Mouse (Mus musculus): ENCODE results near the gene Samd4b. TPM values are rescaled to one million over a fixed set of nuclear protein-coding genes. Genes with fewer than 3 reads are reported as not detected.
A peak's percentile ranks its signal among the peaks of the same experiment; 100 is the strongest.
"Not testable (repeated sequence)": the region's sequence is repeated elsewhere in the genome, so short reads cannot be mapped to it uniquely, and the experiment has no call there.

The Samd4b gene
- 38.2 and 40.2 TPM in 2 replicates for polyA plus RNA-seq (2016; fragmentation: Nextera tagmentation; extraction: Ambion mirVana)

DNA sequence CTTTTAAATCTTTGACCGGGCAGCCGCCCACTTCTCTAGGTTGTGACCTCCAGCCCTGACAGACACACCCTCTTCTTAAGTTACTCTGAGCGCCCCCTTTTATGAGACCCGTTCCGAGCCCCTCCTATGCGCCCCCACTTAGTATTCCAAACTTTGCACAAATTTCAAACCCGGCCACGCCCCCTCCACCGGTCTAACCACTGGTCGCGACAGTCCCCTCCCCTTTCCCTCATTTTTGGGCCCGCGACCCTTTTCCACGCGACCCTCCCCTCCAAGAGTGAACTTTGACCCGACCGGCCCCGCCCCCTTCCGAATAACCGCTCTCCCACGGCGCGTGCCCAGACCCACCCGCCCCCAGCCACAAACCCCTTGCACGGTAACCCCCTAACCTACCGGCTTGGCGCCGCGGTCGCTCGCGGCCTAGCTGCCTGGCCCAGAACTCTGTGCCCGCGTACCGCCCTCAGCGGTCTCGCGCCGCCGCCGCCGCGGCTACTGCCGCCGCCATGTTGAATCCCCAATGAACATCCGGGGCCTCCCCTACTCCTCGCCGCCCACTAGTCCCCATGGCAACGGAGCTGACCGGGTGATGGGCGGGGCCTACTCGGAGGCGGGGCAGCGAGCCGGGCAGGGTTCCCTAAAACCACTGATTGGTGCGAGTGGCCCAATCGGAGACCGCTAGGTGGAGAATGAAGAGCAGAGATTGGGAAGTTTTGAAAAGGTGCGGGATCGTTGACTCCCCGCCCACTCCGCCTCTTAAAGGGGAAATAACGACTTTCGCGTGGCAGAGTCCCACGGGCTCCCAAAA is at the start of gene Samd4b, which contains the start of gene Pak4:
Gene Samd4b (minus strand): TSS at position 503 of the 805 bp plus-strand sequence.
Gene Pak4 (minus strand): TSS at position 544 of the 805 bp plus-strand sequence.
- H3K27ac ChIP-seq = peak within 1 kb of the TSS; percentile 92
- H3K27me3 ChIP-seq (ENCODE audit: low read depth, poor library complexity, severe bottlenecking) = no peaks in the 10 kb centered on the region
- H3K36me3 ChIP-seq = peaks cover 11% of the 10 kb centered on the region
- peak; percentile 99 for DNase-seq (ENCODE audit: low spot score)
- WGBS = under 1% methylated on average over 66 of the region's 66 CpGs
- H3K4me3 ChIP-seq = peak within 1 kb of the TSS; percentile 80
- no peaks in the 10 kb centered on the region for H3K9me3 ChIP-seq (replicated peaks)
- peaks cover 34% of the 10 kb centered on the region for H3K4me1 ChIP-seq

- Histone ChIP-seq H3K27me3 (ENCODE audit: low read depth, poor library complexity, severe bottlenecking) (no peaks in the 10 kb centered on the region), H3K4me1 (no peaks in the 10 kb centered on the region), H3K4me3 (no peak overlapping the region), H3K36me3 (no peaks in the 10 kb centered on the region), H3K9me3 (replicated peaks) (no peaks in the 10 kb centered on the region), H3K27ac (no peak overlapping the region)
- WGBS = 61% methylated on average over 7 of the region's 7 CpGs
- no peak for DNase-seq (ENCODE audit: low spot score)
These were observed 49.1 kb upstream of the Samd4b start for GRCm38 (mm10) chr7:28647016-28647415.

DNA sequence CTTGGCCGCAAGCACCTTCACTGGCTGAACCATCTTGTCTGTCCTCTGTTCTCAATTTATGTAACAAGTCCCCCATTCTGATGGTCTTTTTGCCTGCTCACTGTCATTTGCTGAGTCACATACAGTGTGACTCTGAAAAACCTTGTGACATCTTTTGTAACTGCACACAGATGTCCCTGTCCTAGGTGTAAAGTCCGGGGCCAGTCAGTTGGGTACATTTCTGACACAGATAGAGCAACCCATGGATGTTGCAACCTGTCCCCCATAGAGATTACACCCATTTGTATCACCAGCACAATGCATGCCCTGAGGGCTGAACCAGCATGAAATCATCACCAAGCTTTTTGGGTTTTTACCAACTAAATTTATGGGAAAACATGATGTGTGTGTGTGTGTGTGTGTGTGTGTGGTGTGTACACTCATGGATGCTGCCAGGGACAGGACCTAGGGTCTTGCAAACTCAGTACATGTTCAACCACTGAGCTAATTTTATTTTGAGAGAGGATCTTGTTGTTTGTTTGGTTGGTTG is 48.1 kb upstream of the Samd4b start:
- Histone ChIP-seq H3K27me3 (ENCODE audit: low read depth, poor library complexity, severe bottlenecking) (no peaks in the 10 kb centered on the region), H3K4me1 (no peaks in the 10 kb centered on the region), H3K4me3 (no peak overlapping the region), H3K9me3 (replicated peaks) (no peaks in the 10 kb centered on the region), H3K36me3 (no peaks in the 10 kb centered on the region), H3K27ac (no peak overlapping the region)
- DNase-seq (ENCODE audit: low spot score) = no peak
- WGBS = 85% methylated on average over 2 of the region's 2 CpGs

DNA sequence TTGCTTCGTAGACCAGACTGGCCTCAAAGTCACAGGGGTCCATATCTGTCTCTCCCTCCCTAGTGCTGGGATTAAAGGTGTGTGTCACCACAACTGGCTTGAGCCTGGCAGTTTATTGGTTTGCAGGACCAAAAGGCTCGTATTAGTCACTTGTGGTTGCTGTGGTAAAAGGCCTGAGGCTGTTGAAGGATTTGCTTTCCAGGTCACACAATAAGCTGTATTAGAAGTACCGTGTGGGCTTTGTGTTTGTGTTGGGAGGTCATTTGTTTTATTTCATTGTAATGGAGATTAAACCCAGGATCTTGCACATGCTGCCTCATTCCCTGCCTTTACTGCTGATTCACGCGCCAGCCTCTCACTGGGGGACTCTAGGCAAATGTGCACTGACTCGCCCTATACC is 47.4 kb upstream of the Samd4b start:
- no peak for DNase-seq (ENCODE audit: low spot score)
- H3K4me1 ChIP-seq = no peaks in the 10 kb centered on the region
- H3K9me3 ChIP-seq (replicated peaks) = no peaks in the 10 kb centered on the region
- 72% methylated on average over 6 of the region's 6 CpGs for WGBS
- H3K27me3 ChIP-seq (ENCODE audit: low read depth, poor library complexity, severe bottlenecking) = no peaks in the 10 kb centered on the region
- no peak overlapping the region for H3K4me3 ChIP-seq
- H3K36me3 ChIP-seq = no peaks in the 10 kb centered on the region
- no peak overlapping the region for H3K27ac ChIP-seq

DNA sequence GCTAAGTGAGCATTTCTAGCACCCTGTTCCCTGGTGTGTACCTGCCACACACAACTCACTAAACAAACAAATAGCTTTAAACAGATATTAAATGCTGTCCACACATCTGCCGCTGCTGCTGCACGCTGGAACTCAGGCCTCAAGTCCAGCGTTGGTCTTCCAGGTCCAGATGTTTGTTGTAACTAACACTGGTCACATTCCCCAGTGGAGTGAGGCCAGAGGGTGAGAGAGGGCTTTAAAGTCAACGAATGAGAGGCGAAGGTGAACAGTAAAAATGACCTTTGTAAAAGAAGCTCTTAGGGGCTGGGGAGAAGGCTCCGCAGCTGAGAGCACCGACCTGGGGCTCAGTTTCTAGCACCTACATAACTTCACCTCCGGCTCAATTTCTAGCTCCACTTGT is 43.6 kb upstream of the Samd4b start:
- H3K27me3 ChIP-seq (ENCODE audit: low read depth, poor library complexity, severe bottlenecking) = no peaks in the 10 kb centered on the region
- DNase-seq (ENCODE audit: low spot score) = no peak
- no peak overlapping the region for H3K27ac ChIP-seq
- no peaks in the 10 kb centered on the region for H3K9me3 ChIP-seq (replicated peaks)
- H3K4me1 ChIP-seq = peaks cover 7% of the 10 kb centered on the region; the same call in 1 of the 2 replicates
- no peak overlapping the region for H3K4me3 ChIP-seq
- no peaks in the 10 kb centered on the region for H3K36me3 ChIP-seq
- WGBS = 61% methylated on average over 8 of the region's 8 CpGs

GRCm38 (mm10) chr7:28637511-28637910 is 39.6 kb upstream of the Samd4b start:
- peaks cover 7% of the 10 kb centered on the region for H3K27me3 ChIP-seq (ENCODE audit: low read depth, poor library complexity, severe bottlenecking)
- H3K4me3 ChIP-seq = no peak overlapping the region
- WGBS = 16% methylated on average over 8 of the region's 8 CpGs
- H3K27ac ChIP-seq = no peak overlapping the region
- no peak for DNase-seq (ENCODE audit: low spot score)
- no peaks in the 10 kb centered on the region for H3K9me3 ChIP-seq (replicated peaks)
- H3K36me3 ChIP-seq = no peaks in the 10 kb centered on the region
- H3K4me1 ChIP-seq = peaks cover 7% of the 10 kb centered on the region; the same call in 1 of the 2 replicates

GRCm38 (mm10) chr7:28634128-28634527 is 36.2 kb upstream of the Samd4b start:
- Histone ChIP-seq H3K27ac (no peak overlapping the region), H3K4me3 (no peak overlapping the region), H3K9me3 (replicated peaks) (no peaks in the 10 kb centered on the region), H3K27me3 (ENCODE audit: low read depth, poor library complexity, severe bottlenecking) (peaks cover 41% of the 10 kb centered on the region), H3K36me3 (no peaks in the 10 kb centered on the region), H3K4me1 (peaks cover 14% of the 10 kb centered on the region)
- 76% methylated on average over 4 of the region's 4 CpGs for WGBS
- no peak for DNase-seq (ENCODE audit: low spot score)

DNA sequence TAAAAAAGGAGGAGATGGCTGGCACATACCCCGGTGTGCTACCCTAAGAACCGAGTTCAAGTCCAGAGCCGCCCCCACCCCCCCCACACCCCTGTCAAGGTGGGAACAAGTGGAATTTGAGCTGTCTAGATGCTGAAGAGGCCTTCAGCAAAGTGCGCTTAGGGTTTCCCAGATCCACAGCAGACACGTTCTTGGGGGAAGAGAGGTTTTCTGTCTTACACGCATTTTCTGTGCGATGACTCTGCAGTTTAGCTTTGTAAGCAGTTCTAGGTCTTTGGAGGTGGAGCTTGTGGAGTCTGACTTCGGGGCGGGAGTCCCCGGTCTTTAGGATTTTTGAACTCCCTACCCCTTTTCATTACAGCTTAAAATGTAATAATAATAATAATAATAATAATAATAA is 33.1 kb upstream of the Samd4b start, which contains the start of gene Acp7:
Gene Acp7 (minus strand): TSS at position 260 of the 400 bp plus-strand sequence.
- Histone ChIP-seq H3K4me3 (peak within 1 kb of the TSS; percentile 27), H3K27me3 (ENCODE audit: low read depth, poor library complexity, severe bottlenecking) (peaks cover 54% of the 10 kb centered on the region), H3K36me3 (no peaks in the 10 kb centered on the region), H3K9me3 (replicated peaks) (no peaks in the 10 kb centered on the region), H3K4me1 (peaks cover 7% of the 10 kb centered on the region), H3K27ac (no peak within 1 kb of the TSS)
- WGBS = 27% methylated on average over 10 of the region's 10 CpGs
- no peak for DNase-seq (ENCODE audit: low spot score)

- H3K4me3 ChIP-seq = no peak overlapping the region
These were observed 26.8 kb upstream of the Samd4b start for GRCm38 (mm10) chr7:28624791-28625190.

GRCm38 (mm10) chr7:28619098-28619715 is 21.3 kb upstream of the Samd4b start:
- peaks cover 6% of the 10 kb centered on the region for H3K4me1 ChIP-seq
- no peaks in the 10 kb centered on the region for H3K36me3 ChIP-seq
- H3K27ac ChIP-seq = peak overlapping the region; percentile 1; the same call in 1 of the 2 replicates
- no peaks in the 10 kb centered on the region for H3K9me3 ChIP-seq (replicated peaks)
- no peak for DNase-seq (ENCODE audit: low spot score)
- WGBS = 53% methylated on average over 9 of the region's 9 CpGs
- H3K27me3 ChIP-seq (ENCODE audit: low read depth, poor library complexity, severe bottlenecking) = no peaks in the 10 kb centered on the region
- no peak overlapping the region for H3K4me3 ChIP-seq

More at GRCm38 (mm10) chr7:28624791-28625190, 26.8 kb upstream of the Samd4b start:
- peaks cover 19% of the 10 kb centered on the region for H3K27me3 ChIP-seq (ENCODE audit: low read depth, poor library complexity, severe bottlenecking)
- no peaks in the 10 kb centered on the region for H3K36me3 ChIP-seq
- H3K9me3 ChIP-seq (replicated peaks) = no peaks in the 10 kb centered on the region
- no peaks in the 10 kb centered on the region for H3K4me1 ChIP-seq
- no peak for DNase-seq (ENCODE audit: low spot score)
- H3K27ac ChIP-seq = no peak overlapping the region
- 84% methylated on average over 5 of the region's 5 CpGs for WGBS

GRCm38 (mm10) chr7:28605951-28606350 is 8.0 kb upstream of the Samd4b start:
- Histone ChIP-seq H3K4me3 (no peak overlapping the region), H3K9me3 (replicated peaks) (no peaks in the 10 kb centered on the region), H3K27me3 (ENCODE audit: low read depth, poor library complexity, severe bottlenecking) (no peaks in the 10 kb centered on the region), H3K4me1 (no peaks in the 10 kb centered on the region; the same call in 1 of the 2 replicates), H3K27ac (no peak overlapping the region), H3K36me3 (no peaks in the 10 kb centered on the region)
- 90% methylated on average over 8 of the region's 8 CpGs for WGBS
- no peak for DNase-seq (ENCODE audit: low spot score)

DNA sequence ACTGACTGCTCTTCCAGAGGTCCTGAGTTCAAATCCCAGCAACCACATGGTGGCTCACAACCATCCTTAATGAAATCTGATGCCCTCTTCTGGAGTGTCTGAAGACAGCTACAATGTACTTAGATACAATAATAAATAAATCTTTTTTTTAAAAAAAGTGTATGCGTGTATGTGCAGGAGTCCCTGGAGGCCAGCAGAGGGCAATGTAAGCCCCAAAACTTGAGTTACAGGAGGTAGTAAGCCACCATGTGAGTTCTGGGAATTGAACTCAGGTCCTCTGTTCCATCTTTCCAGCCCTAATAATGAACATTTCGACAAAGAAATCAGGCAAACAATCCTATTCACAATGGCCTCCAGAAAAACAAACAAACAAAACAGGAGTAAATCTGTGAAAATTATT is 5.8 kb upstream of the Samd4b start:
- not testable (repeated sequence) for H3K27ac ChIP-seq; H3K4me3 ChIP-seq; DNase-seq (ENCODE audit: low spot score); H3K9me3 ChIP-seq (replicated peaks); H3K4me1 ChIP-seq; H3K36me3 ChIP-seq; H3K27me3 ChIP-seq (ENCODE audit: low read depth, poor library complexity, severe bottlenecking)
- WGBS = 88% methylated on average over 2 of the region's 2 CpGs

- Histone ChIP-seq H3K4me1 (no peaks in the 10 kb centered on the region), H3K9me3 (replicated peaks) (no peaks in the 10 kb centered on the region), H3K27me3 (ENCODE audit: low read depth, poor library complexity, severe bottlenecking) (no peaks in the 10 kb centered on the region), H3K4me3 (no peak overlapping the region), H3K36me3 (no peaks in the 10 kb centered on the region), H3K27ac (no peak overlapping the region)
- 78% methylated on average over 5 of the region's 5 CpGs for whole genome bisulfite sequencing
- no peak for DNase-seq (ENCODE audit: low spot score)
These were observed 5.2 kb upstream of the Samd4b start for GRCm38 (mm10) chr7:28603136-28603535.

Measured in limb, embryonic 10.5 days (tissue).